Mouse (Mus musculus) CH12.LX (cell line): ENCODE data around the gene 5430427O19Rik. TPM values are rescaled to one million over a fixed set of nuclear protein-coding genes. Genes with fewer than 3 reads are reported as not detected.

Experiments used
- DNase-seq: peaks from one replicate; pipeline ENCODE4 v3.0.0-alpha.2; 2013; ENCODE audit errors: extremely low read depth
- H3K27ac ChIP-seq: 2 replicates; pipeline ENCODE4 v1.5.1; 2012; ENCODE audit warnings: low read depth, mild to moderate bottlenecking, control low read depth, moderate library complexity; ENCODE audit not compliant: insufficient read depth
- H3K27me3 ChIP-seq: replicated peaks from 2 replicates; pipeline ENCODE3; 2012; ENCODE audit warnings: inconsistent platforms
- H3K36me3 ChIP-seq, 2 experiments: replicated peaks in 1 of 2; 2 replicates each; pipeline versions ENCODE3 to v1.6.1; 2012; ENCODE audit warnings: inconsistent platforms in 1 of 2, low read length in 1 of 2, mild to moderate bottlenecking in 1 of 2, mixed read lengths in 1 of 2, moderate library complexity in 1 of 2; ENCODE audit not compliant: control insufficient read depth in 1 of 2, insufficient read depth in 1 of 2
- H3K4me1 ChIP-seq, 2 experiments: 2 replicates each; pipeline ENCODE4 v1.6.1; 2012; ENCODE audit warnings: inconsistent platforms in 1 of 2, moderate library complexity in 1 of 2; ENCODE audit not compliant: insufficient read depth in 2 of 2, control insufficient read depth in 1 of 2
- H3K4me2 ChIP-seq: 2 replicates; pipeline ENCODE4 v1.6.1; 2012; ENCODE audit warnings: low read depth, mild to moderate bottlenecking, control low read depth; ENCODE audit not compliant: poor library complexity, insufficient read depth, severe bottlenecking
- H3K4me3 ChIP-seq, 3 experiments: fragments of 150-350 bp in 1 of 3; sonication (generic) in 1 of 3; replicated peaks in 1 of 3; 2 replicates each; pipeline versions ENCODE3 to v1.5.1; 2011 to 2012; ENCODE audit warnings: low read depth in 2 of 3, low read length in 2 of 3, mild to moderate bottlenecking in 2 of 3, moderate library complexity in 2 of 3, control low read depth in 1 of 3, improper control_type of control experiment in 1 of 3, inconsistent platforms in 1 of 3, mixed read lengths in 1 of 3; ENCODE audit not compliant: poor library complexity in 1 of 3
- H3K79me2 ChIP-seq: replicated peaks from 2 replicates; pipeline ENCODE4 v1.6.1; 2012; ENCODE audit warnings: mild to moderate bottlenecking, moderate library complexity; ENCODE audit not compliant: control insufficient read depth, poor library complexity, insufficient read depth, severe bottlenecking; ENCODE audit errors: extremely low read depth
- H3K9ac ChIP-seq: 2 replicates; pipeline ENCODE4 v1.6.1; 2012; ENCODE audit warnings: low read depth, mild to moderate bottlenecking, control low read depth, moderate library complexity; ENCODE audit not compliant: insufficient read depth
- H3K9me3 ChIP-seq: replicated peaks from 2 replicates; pipeline ENCODE3; 2012; ENCODE audit warnings: low read length, inconsistent platforms, mixed read lengths
- BHLHE40 ChIP-seq: IDR thresholded peaks from 2 replicates; pipeline ENCODE4 v1.6.1; 2011; ENCODE audit warnings: mild to moderate bottlenecking, low read depth, low read length, improper control_type of control experiment
- CHD1 ChIP-seq: IDR thresholded peaks from 2 replicates; pipeline ENCODE4 v1.6.1; 2012; ENCODE audit warnings: low read depth, low read length, improper control_type of control experiment, inconsistent platforms
- CHD2 ChIP-seq: IDR thresholded peaks from 2 replicates; pipeline ENCODE4 v1.6.1; 2011; ENCODE audit warnings: low read length, improper control_type of control experiment
- CTCF ChIP-seq, 2 experiments: IDR thresholded peaks in 1 of 2; conservative IDR thresholded peaks in 1 of 2; 2 replicates each; pipeline ENCODE4 v1.5.1; 2011 to 2012; ENCODE audit warnings: low read depth in 2 of 2, low read length in 2 of 2, improper control_type of control experiment in 1 of 2, inconsistent platforms in 1 of 2, mild to moderate bottlenecking in 1 of 2, moderate library complexity in 1 of 2
- E2F4 ChIP-seq: IDR thresholded peaks from 2 replicates; pipeline ENCODE4 v1.6.1; 2011; ENCODE audit warnings: low read depth, low read length, improper control_type of control experiment; ENCODE audit not compliant: insufficient replicate concordance
- ELF1 ChIP-seq: IDR thresholded peaks from 2 replicates; pipeline ENCODE4 v1.6.1; 2014; ENCODE audit warnings: low read depth, mild to moderate bottlenecking, inconsistent platforms, low read length, improper control_type of control experiment
- EP300 ChIP-seq: IDR thresholded peaks from 2 replicates; pipeline ENCODE4 v1.6.1; 2011; ENCODE audit warnings: low read length, improper control_type of control experiment
- ETS1 ChIP-seq: conservative IDR thresholded peaks from 2 replicates; pipeline ENCODE4 v1.6.1; 2012; ENCODE audit warnings: low read depth, mild to moderate bottlenecking, inconsistent platforms, low read length, improper control_type of control experiment, moderate library complexity
- GABPA ChIP-seq: IDR thresholded peaks from 2 replicates; pipeline ENCODE4 v1.6.1; 2012; ENCODE audit warnings: low read depth, low read length, improper control_type of control experiment, inconsistent platforms; ENCODE audit not compliant: insufficient replicate concordance
- HCFC1 ChIP-seq: IDR thresholded peaks from 2 replicates; pipeline ENCODE4 v1.6.1; 2012; ENCODE audit warnings: low read depth, mild to moderate bottlenecking, inconsistent platforms, low read length, improper control_type of control experiment
- IRF4 ChIP-seq: IDR thresholded peaks from 2 replicates; pipeline ENCODE4 v1.6.1; 2014; ENCODE audit warnings: low read depth, mild to moderate bottlenecking, inconsistent platforms, low read length, improper control_type of control experiment
- JUN ChIP-seq: IDR thresholded peaks from 2 replicates; pipeline ENCODE4 v1.6.1; 2011; ENCODE audit warnings: low read depth, mild to moderate bottlenecking, low read length, improper control_type of control experiment, moderate library complexity; ENCODE audit not compliant: insufficient read depth
- JUND ChIP-seq: conservative IDR thresholded peaks from 2 replicates; pipeline ENCODE4 v1.6.1; 2011; ENCODE audit warnings: low read depth, low read length, improper control_type of control experiment
- KAT2A ChIP-seq: IDR thresholded peaks from 2 replicates; pipeline ENCODE4 v1.6.1; 2012; ENCODE audit warnings: low read length, improper control_type of control experiment, inconsistent platforms; ENCODE audit not compliant: insufficient replicate concordance
- MAFK ChIP-seq: IDR thresholded peaks from 2 replicates; pipeline ENCODE4 v1.6.1; 2011; ENCODE audit warnings: low read length, improper control_type of control experiment; ENCODE audit not compliant: insufficient replicate concordance
- MAX ChIP-seq: IDR thresholded peaks from 2 replicates; pipeline ENCODE4 v1.6.1; 2011; ENCODE audit warnings: low read length, improper control_type of control experiment
- MAZ ChIP-seq: IDR thresholded peaks from 2 replicates; pipeline ENCODE4 v1.6.1; 2012; ENCODE audit warnings: low read depth, mild to moderate bottlenecking, inconsistent platforms, low read length, improper control_type of control experiment, moderate library complexity
- MEF2A ChIP-seq: IDR thresholded peaks from 2 replicates; pipeline ENCODE4 v1.6.1; 2014; ENCODE audit warnings: low read depth, mild to moderate bottlenecking, inconsistent platforms, low read length, improper control_type of control experiment, borderline replicate concordance
- MXI1 ChIP-seq: IDR thresholded peaks from 2 replicates; pipeline ENCODE4 v1.6.1; 2011; ENCODE audit warnings: mild to moderate bottlenecking, low read depth, low read length, improper control_type of control experiment
- MYC ChIP-seq: IDR thresholded peaks from 2 replicates; pipeline ENCODE4 v1.6.1; 2011; ENCODE audit warnings: low read depth, mild to moderate bottlenecking, improper control_type of control experiment, low read length
- NELFE ChIP-seq: IDR thresholded peaks from 2 replicates; pipeline ENCODE4 v1.6.1; 2011; ENCODE audit warnings: low read depth, low read length, improper control_type of control experiment
- NRF1 ChIP-seq: IDR thresholded peaks from 2 replicates; pipeline ENCODE4 v1.6.1; 2014; ENCODE audit warnings: low read depth, mild to moderate bottlenecking, inconsistent platforms, low read length, improper control_type of control experiment, moderate library complexity
- PAX5 ChIP-seq: IDR thresholded peaks from 2 replicates; pipeline ENCODE4 v1.6.1; 2012; ENCODE audit warnings: low read length, inconsistent platforms, mixed read lengths
- POLR2A ChIP-seq: IDR thresholded peaks from 2 replicates; pipeline ENCODE4 v1.6.1; 2011; ENCODE audit warnings: low read depth, mild to moderate bottlenecking, improper control_type of control experiment, low read length
- POLR2AphosphoS2 ChIP-seq: IDR thresholded peaks from 2 replicates; pipeline ENCODE4 v1.6.1; 2011; ENCODE audit warnings: low read depth, low read length, improper control_type of control experiment
- RAD21 ChIP-seq: IDR thresholded peaks from 2 replicates; pipeline ENCODE4 v1.6.1; 2011; ENCODE audit warnings: low read depth, mild to moderate bottlenecking, low read length, improper control_type of control experiment, moderate library complexity
- RCOR1 ChIP-seq: conservative IDR thresholded peaks from 2 replicates; pipeline ENCODE4 v1.6.1; 2012; ENCODE audit warnings: low read depth, mild to moderate bottlenecking, inconsistent platforms, low read length, improper control_type of control experiment
- SIN3A ChIP-seq: IDR thresholded peaks from 2 replicates; pipeline ENCODE4 v1.6.1; 2012; ENCODE audit warnings: low read length, improper control_type of control experiment, inconsistent platforms
- SMC3 ChIP-seq: IDR thresholded peaks from 2 replicates; pipeline ENCODE4 v1.6.1; 2011; ENCODE audit warnings: low read depth, low read length, improper control_type of control experiment
- TBP ChIP-seq: conservative IDR thresholded peaks from 2 replicates; pipeline ENCODE4 v1.6.1; 2011; ENCODE audit warnings: low read depth, low read length, improper control_type of control experiment
- TCF12 ChIP-seq: IDR thresholded peaks from 2 replicates; pipeline ENCODE4 v1.6.1; 2014; ENCODE audit warnings: low read depth, mild to moderate bottlenecking, inconsistent platforms, low read length, improper control_type of control experiment
- UBTF ChIP-seq: IDR thresholded peaks from 2 replicates; pipeline ENCODE4 v1.6.1; 2012; ENCODE audit warnings: low read depth, mild to moderate bottlenecking, inconsistent platforms, low read length, improper control_type of control experiment, moderate library complexity
- USF1 ChIP-seq: IDR thresholded peaks from 2 replicates; pipeline ENCODE4 v1.6.1; 2014; ENCODE audit warnings: low read depth, mild to moderate bottlenecking, inconsistent platforms, low read length, improper control_type of control experiment
- USF2 ChIP-seq: conservative IDR thresholded peaks from 2 replicates; pipeline ENCODE4 v1.6.1; 2011; ENCODE audit warnings: low read depth, low read length, improper control_type of control experiment
- ZC3H11A ChIP-seq: IDR thresholded peaks from 2 replicates; pipeline ENCODE4 v1.6.1; 2012; ENCODE audit warnings: low read depth, mild to moderate bottlenecking, inconsistent platforms, low read length, improper control_type of control experiment
- ZKSCAN1 ChIP-seq: IDR thresholded peaks from 2 replicates; pipeline ENCODE4 v1.6.1; 2012; ENCODE audit warnings: low read depth, inconsistent platforms, low read length, improper control_type of control experiment, borderline replicate concordance
- ZMIZ1 ChIP-seq: IDR thresholded peaks from 2 replicates; pipeline ENCODE4 v1.6.1; 2012; ENCODE audit warnings: low read depth, mild to moderate bottlenecking, inconsistent platforms, low read length, improper control_type of control experiment
- ZNF384 ChIP-seq: IDR thresholded peaks from 2 replicates; pipeline ENCODE4 v1.6.1; 2012; ENCODE audit warnings: low read depth, low read length, improper control_type of control experiment, inconsistent platforms
- dilution Hi-C: fragments of 300-500 bp; cut with MboI; formaldehyde crosslinking; loops from 2 replicates; pipeline ENCODE4 v1.14.3; 2020; ENCODE audit warnings: low sequenced_read_pairs; ENCODE audit not compliant: extremely low pct_unique_long_range_greater_than_20kb, extremely low pct_ligation_motif_present
- in situ Hi-C: fragments of 300-500 bp; cut with MboI; formaldehyde crosslinking; loops from 3 replicates; pipeline ENCODE4 v1.14.3; 2019; ENCODE audit warnings: low sequenced_read_pairs, low pct_ligation_motif_present, low pct_unique_long_range_greater_than_20kb, mixed read lengths
- polyA plus RNA-seq: library from polyadenylated mRNA; unstranded; fragments of >175 nt; gene quantifications from 2 replicates; pipeline ENCODE4 v1.2.1, GENCODE M21; 2012; ENCODE audit warnings: low read depth; ENCODE audit not compliant: insufficient read length
- total RNA-seq, 2 experiments: library from RNA; depleted of rRNA; stranded (reverse); fragments of 300-350 nt in 1 of 2; fragments of >200 nt in 1 of 2; gene quantifications; 2 replicates each; pipeline ENCODE4 v1.2.3; 2012 to 2014

Gene 5430427O19Rik
- total RNA-seq (2012; rRNA removed) (8.3 and 12.8 TPM in 2 replicates), total RNA-seq (2014; rRNA removed) (30.7 and 31.5 TPM in 2 replicates), polyA plus RNA-seq (14.1 and 14.5 TPM in 2 replicates)

- Histone ChIP-seq H3K27me3 (no peaks in the 10 kb centered on the region), H3K4me3 (peak within 1 kb of the TSS; percentile 55 to 95 (median 56)), H3K9me3 (no peaks in the 10 kb centered on the region), H3K79me2 (peaks cover 24% of the 10 kb centered on the region), H3K9ac (peak within 1 kb of the TSS; percentile 74; the same call in 1 of the 2 replicates), H3K27ac (peak within 1 kb of the TSS; percentile 88), H3K4me1 (peaks cover 7 to 23% of the 10 kb centered on the region in 2 experiments; a peak in 3 of 4 replicates), H3K4me2 (peak within 1 kb of the TSS; percentile 10; the same call in 1 of the 2 replicates), H3K36me3 (no peaks in the 10 kb centered on the region)
- no peak for TF ChIP-seq GABPA
- no peak for TF ChIP-seq NRF1
- no peak for TF ChIP-seq CTCF (conservative IDR thresholded peaks at IDR 0.05 in 1 of 2, IDR thresholded peaks at IDR 0.05 in 1 of 2; ENCODE audit: low read depth in 2 of 2, low read length in 2 of 2)
- no peak for TF ChIP-seq RAD21
- peak; percentile 62 for TF ChIP-seq POLR2A
- no peak for TF ChIP-seq MAX
- peak; percentile 80 for TF ChIP-seq TCF12
- peak; percentile 59; the same call in 1 of the 2 replicates for TF ChIP-seq NELFE
- 0 out of 2 replicates have a peak, but pooled peaks have one; percentile 45 for TF ChIP-seq MAZ
- no peak for TF ChIP-seq ZKSCAN1
- peak; percentile 31; the same call in 1 of the 2 replicates for TF ChIP-seq MXI1
- 0 out of 2 replicates have a peak, but pooled peaks have one; percentile 18 for TF ChIP-seq E2F4
- peak; percentile 79 for TF ChIP-seq MAFK
- TF ChIP-seq USF1: no peak
- no peak for TF ChIP-seq ZC3H11A
- TF ChIP-seq POLR2AphosphoS2: no peak
- TF ChIP-seq CHD2: peak; percentile 72
- TF ChIP-seq UBTF: no peak
- TF ChIP-seq SIN3A: peak; percentile 82
- TF ChIP-seq JUN: peak; percentile 54; the same call in 1 of the 2 replicates
- TF ChIP-seq USF2: no peak
- TF ChIP-seq SMC3: no peak
- TF ChIP-seq ELF1: no peak
- TF ChIP-seq RCOR1: peak; percentile 89
- TF ChIP-seq KAT2A: 0 out of 2 replicates have a peak, but pooled peaks have one; percentile 26
- no peak for TF ChIP-seq ZMIZ1
- TF ChIP-seq CHD1: peak; percentile 54; the same call in 1 of the 2 replicates
- peak; percentile 90 for TF ChIP-seq MEF2A
- peak; percentile 37; the same call in 1 of the 2 replicates for TF ChIP-seq MYC
- TF ChIP-seq PAX5: no peak
- peak; percentile 94 for TF ChIP-seq IRF4
- peak; percentile 62 for TF ChIP-seq BHLHE40
- TF ChIP-seq JUND: peak; percentile 47; the same call in 1 of the 2 replicates
- peak; percentile 96 for TF ChIP-seq EP300
- peak; percentile 82 for TF ChIP-seq TBP
- TF ChIP-seq HCFC1: 0 out of 2 replicates have a peak, but pooled peaks have one; percentile 28
- peak; percentile 98 for TF ChIP-seq ZNF384
- TF ChIP-seq ETS1: peak; percentile 83
- dilution Hi-C loops (no loop called here), in situ Hi-C loops (loop anchor here (10.0 kb wide), 1 partner anchor 95 kb away; the partner anchor contains the start of gene Gk)
- DNase-seq: peak; percentile 77
These were observed at the start of gene 5430427O19Rik for GRCm38 (mm10) chrX:85869914-85870483. TSS of gene 5430427O19Rik (plus strand) at chrX:85870354.
